Mouse (Mus musculus): ENCODE data around the gene Rhoh. TPM values are rescaled to one million over a fixed set of nuclear protein-coding genes. Genes with fewer than 3 reads are reported as not detected.

Rhoh gene
- polyA plus RNA-seq, 1 experiment from 2014 or later, result 0.09 TPM

DNA sequence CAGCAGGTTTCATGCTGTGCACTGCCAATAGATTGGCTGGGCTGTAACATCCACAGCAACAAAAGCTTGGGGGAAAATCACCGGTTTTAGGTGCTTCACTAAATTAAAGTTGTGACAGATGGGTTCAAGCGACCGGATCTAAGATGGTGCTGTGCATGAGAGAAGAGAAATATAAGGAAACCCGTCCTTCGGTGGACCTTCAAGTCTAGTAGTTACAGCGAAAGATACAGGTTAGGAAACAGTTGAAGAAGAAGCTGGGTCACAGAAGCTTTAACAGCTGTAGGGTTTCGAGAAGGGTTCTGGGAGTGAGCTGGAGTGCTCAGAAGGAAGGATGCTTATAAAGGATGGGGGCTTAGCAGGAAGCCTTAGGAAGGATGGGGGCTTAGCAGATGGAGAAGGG, 3.5 kb downstream of the Rhoh start:
- Histone ChIP-seq H3K4me1 (replicated peaks; ENCODE audit: control insufficient read depth, insufficient read depth, low read length) (no peaks in the 10 kb centered on the region), H3K9me3 (ENCODE audit: control insufficient read depth, low read length) (no peaks in the 10 kb centered on the region), H3K27ac (ENCODE audit: low read depth, low read length) (no peak overlapping the region), H3K36me3 (ENCODE audit: control insufficient read depth, insufficient read depth, low read length) (no peaks in the 10 kb centered on the region), H3K9ac (ENCODE audit: low read length) (no peak overlapping the region), H3K4me3 (ENCODE audit: low read depth, low read length) (no peak overlapping the region), H3K27me3 (ENCODE audit: control insufficient read depth, insufficient read depth, low read length) (no peaks in the 10 kb centered on the region), H3K4me2 (ENCODE audit: low read depth, low read length, severe bottlenecking) (no peak overlapping the region)
- WGBS, result 89% methylated on average over 7 of the region's 7 CpGs
- no peak for ATAC-seq (replicated peaks; ENCODE audit: low FRiP score)
- DNase-seq (ENCODE audit: low spot score), result no peak

GRCm38 (mm10) chr5:65864946-65865345, 3.9 kb downstream of the Rhoh start:
- no peak overlapping the region for H3K9ac ChIP-seq (ENCODE audit: low read length)
- H3K9me3 ChIP-seq (ENCODE audit: control insufficient read depth, low read length), result no peaks in the 10 kb centered on the region
- ATAC-seq (replicated peaks; ENCODE audit: low FRiP score) (no peak), DNase-seq (ENCODE audit: low spot score) (no peak)
- no peak overlapping the region for H3K27ac ChIP-seq (ENCODE audit: low read depth, low read length)
- no peaks in the 10 kb centered on the region for H3K4me1 ChIP-seq (replicated peaks; ENCODE audit: control insufficient read depth, insufficient read depth, low read length)
- H3K27me3 ChIP-seq (ENCODE audit: control insufficient read depth, insufficient read depth, low read length), result no peaks in the 10 kb centered on the region
- 76% methylated on average over 3 of the region's 3 CpGs for WGBS
- H3K4me2 ChIP-seq (ENCODE audit: low read depth, low read length, severe bottlenecking), result no peak overlapping the region
- H3K36me3 ChIP-seq (ENCODE audit: control insufficient read depth, insufficient read depth, low read length), result no peaks in the 10 kb centered on the region
- H3K4me3 ChIP-seq (ENCODE audit: low read depth, low read length), result no peak overlapping the region

GRCm38 (mm10) chr5:65866591-65866990, 5.6 kb downstream of the Rhoh start:
- no peak for ATAC-seq (replicated peaks; ENCODE audit: low FRiP score)

GRCm38 (mm10) chr5:65867380-65868116, 6.5 kb downstream of the Rhoh start:
- H3K4me1 ChIP-seq (replicated peaks; ENCODE audit: control insufficient read depth, insufficient read depth, low read length), result no peaks in the 10 kb centered on the region
- DNase-seq (ENCODE audit: low spot score) (no peak), ATAC-seq (replicated peaks; ENCODE audit: low FRiP score) (no peak)
- H3K9me3 ChIP-seq (ENCODE audit: control insufficient read depth, low read length), result no peaks in the 10 kb centered on the region
- H3K27ac ChIP-seq (ENCODE audit: low read depth, low read length), result no peak overlapping the region
- H3K9ac ChIP-seq (ENCODE audit: low read length), result no peak overlapping the region
- no peaks in the 10 kb centered on the region for H3K36me3 ChIP-seq (ENCODE audit: control insufficient read depth, insufficient read depth, low read length)
- H3K4me3 ChIP-seq (ENCODE audit: low read depth, low read length), result no peak overlapping the region
- no peak overlapping the region for H3K4me2 ChIP-seq (ENCODE audit: low read depth, low read length, severe bottlenecking)
- no peaks in the 10 kb centered on the region for H3K27me3 ChIP-seq (ENCODE audit: control insufficient read depth, insufficient read depth, low read length)
- WGBS, result 86% methylated on average over 7 of the region's 7 CpGs

More at GRCm38 (mm10) chr5:65866591-65866990, 5.6 kb downstream of the Rhoh start:
- H3K9me3 ChIP-seq (ENCODE audit: control insufficient read depth, low read length), result no peaks in the 10 kb centered on the region
- DNase-seq (ENCODE audit: low spot score), result no peak
- H3K36me3 ChIP-seq (ENCODE audit: control insufficient read depth, insufficient read depth, low read length), result no peaks in the 10 kb centered on the region
- H3K4me3 ChIP-seq (ENCODE audit: low read depth, low read length), result no peak overlapping the region
- no peaks in the 10 kb centered on the region for H3K4me1 ChIP-seq (replicated peaks; ENCODE audit: control insufficient read depth, insufficient read depth, low read length)
- H3K4me2 ChIP-seq (ENCODE audit: low read depth, low read length, severe bottlenecking), result no peak overlapping the region
- 86% methylated on average over 6 of the region's 6 CpGs for WGBS
- no peak overlapping the region for H3K27ac ChIP-seq (ENCODE audit: low read depth, low read length)
- H3K27me3 ChIP-seq (ENCODE audit: control insufficient read depth, insufficient read depth, low read length), result no peaks in the 10 kb centered on the region
- no peak overlapping the region for H3K9ac ChIP-seq (ENCODE audit: low read length)

DNA sequence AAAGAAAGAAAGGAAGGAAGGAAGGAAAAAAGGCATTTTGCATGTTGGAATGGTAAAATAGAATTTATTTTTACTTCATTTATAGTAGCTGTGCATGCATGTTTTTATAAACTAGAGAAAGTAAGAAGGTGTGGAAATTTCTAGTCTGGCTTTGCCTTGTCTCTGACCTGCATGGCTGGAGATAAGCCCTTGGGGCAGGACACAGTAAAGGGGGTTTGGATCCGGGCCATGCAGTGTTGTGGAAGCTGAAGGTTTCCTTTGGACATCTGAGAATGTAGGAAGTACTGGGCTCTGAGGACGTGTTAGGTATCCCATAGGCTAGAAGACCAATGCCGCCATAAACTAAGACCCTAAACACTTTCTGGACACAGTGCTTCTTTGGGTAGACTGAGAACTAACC, 7.4 kb downstream of the Rhoh start:
- H3K9me3 ChIP-seq (ENCODE audit: control insufficient read depth, low read length), result no peaks in the 10 kb centered on the region
- no peak overlapping the region for H3K9ac ChIP-seq (ENCODE audit: low read length)
- H3K27me3 ChIP-seq (ENCODE audit: control insufficient read depth, insufficient read depth, low read length), result no peaks in the 10 kb centered on the region
- no peak for DNase-seq (ENCODE audit: low spot score)
- no peak overlapping the region for H3K27ac ChIP-seq (ENCODE audit: low read depth, low read length)
- H3K4me2 ChIP-seq (ENCODE audit: low read depth, low read length, severe bottlenecking), result no peak overlapping the region
- H3K4me1 ChIP-seq (replicated peaks; ENCODE audit: control insufficient read depth, insufficient read depth, low read length), result no peaks in the 10 kb centered on the region
- H3K4me3 ChIP-seq (ENCODE audit: low read depth, low read length), result no peak overlapping the region
- no peaks in the 10 kb centered on the region for H3K36me3 ChIP-seq (ENCODE audit: control insufficient read depth, insufficient read depth, low read length)
- ATAC-seq (replicated peaks; ENCODE audit: low FRiP score), result no peak
- 81% methylated on average over 3 of the region's 3 CpGs for whole genome bisulfite sequencing

DNA sequence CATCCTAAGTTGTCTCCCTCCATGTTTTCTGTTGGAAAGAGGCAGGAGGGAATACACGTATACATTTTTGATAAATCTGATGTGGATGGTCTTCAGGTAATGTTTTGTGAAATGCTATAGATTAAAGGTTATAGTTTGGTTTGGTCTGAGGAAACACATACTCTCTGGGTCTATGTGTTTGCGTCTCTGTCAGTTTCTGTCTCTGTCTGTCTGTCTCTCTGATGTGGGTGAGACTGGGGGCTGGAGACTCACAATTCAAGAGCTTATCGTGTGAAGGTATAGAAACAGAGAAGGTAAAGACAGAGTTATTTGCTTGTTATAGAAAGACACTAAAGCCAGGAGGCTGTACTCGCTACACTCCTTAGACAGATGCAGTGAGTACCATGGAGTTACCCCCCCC, 8.6 kb downstream of the Rhoh start:
- no peak for ATAC-seq (replicated peaks; ENCODE audit: low FRiP score)
- no peak for DNase-seq (ENCODE audit: low spot score)
- Histone ChIP-seq H3K4me3 (ENCODE audit: low read depth, low read length) (no peak overlapping the region), H3K36me3 (ENCODE audit: control insufficient read depth, insufficient read depth, low read length) (no peaks in the 10 kb centered on the region), H3K9ac (ENCODE audit: low read length) (no peak overlapping the region), H3K9me3 (ENCODE audit: control insufficient read depth, low read length) (no peaks in the 10 kb centered on the region), H3K27ac (ENCODE audit: low read depth, low read length) (no peak overlapping the region), H3K27me3 (ENCODE audit: control insufficient read depth, insufficient read depth, low read length) (no peaks in the 10 kb centered on the region), H3K4me1 (replicated peaks; ENCODE audit: control insufficient read depth, insufficient read depth, low read length) (no peaks in the 10 kb centered on the region), H3K4me2 (ENCODE audit: low read depth, low read length, severe bottlenecking) (no peak overlapping the region)
- 92% methylated on average over 4 of the region's 4 CpGs for WGBS

GRCm38 (mm10) chr5:65871276-65871875, 10.4 kb downstream of the Rhoh start:
- 92% methylated on average over 13 of the region's 13 CpGs for WGBS
- no peak overlapping the region for H3K4me3 ChIP-seq (ENCODE audit: low read depth, low read length)
- no peak overlapping the region for H3K27ac ChIP-seq (ENCODE audit: low read depth, low read length)
- H3K9ac ChIP-seq (ENCODE audit: low read length), result no peak overlapping the region
- no peak overlapping the region for H3K4me2 ChIP-seq (ENCODE audit: low read depth, low read length, severe bottlenecking)
- no peaks in the 10 kb centered on the region for H3K4me1 ChIP-seq (replicated peaks; ENCODE audit: control insufficient read depth, insufficient read depth, low read length)
- no peak for DNase-seq (ENCODE audit: low spot score)
- no peaks in the 10 kb centered on the region for H3K9me3 ChIP-seq (ENCODE audit: control insufficient read depth, low read length)
- no peaks in the 10 kb centered on the region for H3K36me3 ChIP-seq (ENCODE audit: control insufficient read depth, insufficient read depth, low read length)
- no peaks in the 10 kb centered on the region for H3K27me3 ChIP-seq (ENCODE audit: control insufficient read depth, insufficient read depth, low read length)
- no peak for ATAC-seq (replicated peaks; ENCODE audit: low FRiP score)

DNA sequence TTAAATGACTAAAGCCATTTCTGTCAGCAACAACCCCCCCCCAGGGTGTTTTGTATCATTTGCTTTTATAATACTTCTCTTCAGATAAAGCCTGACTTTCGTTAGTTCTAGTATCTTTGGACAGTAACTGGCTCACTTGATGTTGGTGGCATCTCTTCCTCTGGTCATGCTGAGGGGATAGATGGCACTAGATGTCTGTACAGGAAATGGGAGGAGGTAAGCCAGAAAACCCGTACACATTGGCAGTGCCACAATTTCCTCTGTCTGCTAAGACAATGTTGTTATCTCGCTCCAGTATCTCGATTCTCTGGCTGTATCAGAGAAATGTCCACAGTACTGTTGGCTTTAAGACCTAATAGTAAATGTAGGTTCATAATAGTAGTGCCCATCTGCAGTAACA, 12.2 kb downstream of the Rhoh start:
- Histone ChIP-seq H3K4me2 (ENCODE audit: low read depth, low read length, severe bottlenecking) (no peak overlapping the region), H3K27me3 (ENCODE audit: control insufficient read depth, insufficient read depth, low read length) (no peaks in the 10 kb centered on the region), H3K36me3 (ENCODE audit: control insufficient read depth, insufficient read depth, low read length) (no peaks in the 10 kb centered on the region), H3K9ac (ENCODE audit: low read length) (no peak overlapping the region), H3K4me3 (ENCODE audit: low read depth, low read length) (no peak overlapping the region), H3K4me1 (replicated peaks; ENCODE audit: control insufficient read depth, insufficient read depth, low read length) (no peaks in the 10 kb centered on the region), H3K9me3 (ENCODE audit: control insufficient read depth, low read length) (no peaks in the 10 kb centered on the region), H3K27ac (ENCODE audit: low read depth, low read length) (no peak overlapping the region)
- DNase-seq (ENCODE audit: low spot score), result no peak
- WGBS, result 83% methylated on average over 4 of the region's 4 CpGs
- no peak for ATAC-seq (replicated peaks; ENCODE audit: low FRiP score)

- ATAC-seq (replicated peaks; ENCODE audit: low FRiP score) (no peak), DNase-seq (ENCODE audit: low spot score) (no peak)
- WGBS, result 91% methylated on average over 7 of the region's 7 CpGs
- H3K4me3 ChIP-seq (ENCODE audit: low read depth, low read length), result no peak overlapping the region
- no peak overlapping the region for H3K9ac ChIP-seq (ENCODE audit: low read length)
- no peak overlapping the region for H3K4me2 ChIP-seq (ENCODE audit: low read depth, low read length, severe bottlenecking)
- no peaks in the 10 kb centered on the region for H3K27me3 ChIP-seq (ENCODE audit: control insufficient read depth, insufficient read depth, low read length)
- no peaks in the 10 kb centered on the region for H3K4me1 ChIP-seq (replicated peaks; ENCODE audit: control insufficient read depth, insufficient read depth, low read length)
- no peaks in the 10 kb centered on the region for H3K36me3 ChIP-seq (ENCODE audit: control insufficient read depth, insufficient read depth, low read length)
- H3K27ac ChIP-seq (ENCODE audit: low read depth, low read length), result no peak overlapping the region
- H3K9me3 ChIP-seq (ENCODE audit: control insufficient read depth, low read length), result no peaks in the 10 kb centered on the region
These were observed 14.3 kb downstream of the Rhoh start for GRCm38 (mm10) chr5:65875269-65875668.

All from forebrain, embryonic 11.5 days (tissue).